Mouse (Mus musculus): ENCODE measurements around the gene Gnpnat1. TPM values are rescaled to one million over a fixed set of nuclear protein-coding genes. Genes with fewer than 3 reads are reported as not detected.
A peak's percentile ranks its signal among the peaks of the same experiment; 100 is the strongest.

The Gnpnat1 gene
- polyA plus RNA-seq, 1 experiment from 2014 or later, result 53.5 TPM

GRCm38 (mm10) chr14:45329018-45329588 is 75.6 kb downstream of the Gnpnat1 start:
- Histone ChIP-seq H3K9ac (no peak overlapping the region), H3K27ac (no peak overlapping the region), H3K9me3 (no peaks in the 10 kb centered on the region), H3K36me3 (peaks cover 24% of the 10 kb centered on the region), H3K4me1 (peaks cover 9% of the 10 kb centered on the region), H3K4me3 (peak overlapping the region; percentile 79), H3K27me3 (no peaks in the 10 kb centered on the region), H3K4me2 (replicated peaks) (peak overlapping the region; percentile 57)
- no peak; the same call in 1 of the 2 replicates for ATAC-seq (ENCODE audit: low FRiP score, low read depth)
- 16% methylated on average over 8 of the region's 8 CpGs for WGBS

- no peak for ATAC-seq (ENCODE audit: low FRiP score, low read depth)
- Histone ChIP-seq H3K27ac (no peak overlapping the region), H3K4me2 (replicated peaks) (no peak overlapping the region), H3K9ac (no peak overlapping the region), H3K4me3 (no peak overlapping the region), H3K27me3 (no peaks in the 10 kb centered on the region), H3K9me3 (no peaks in the 10 kb centered on the region), H3K4me1 (peaks cover 9% of the 10 kb centered on the region), H3K36me3 (peaks cover 17% of the 10 kb centered on the region)
- 87% methylated on average over 4 of the region's 4 CpGs for WGBS
Observed at GRCm38 (mm10) chr14:45328072-45328713, 76.5 kb downstream of the Gnpnat1 start.

Small RNA genes lying within 50 kb of the gene (microRNA-seq; reads per million reads assigned to microRNA genes)
- not detected for gene Gm25353

Other genes with a start within 250 kb of the Gnpnat1 start
- gene Gpr137c, start 185.2 kb downstream of the Gnpnat1 start, polyA plus RNA-seq (2015; fragmentation: Nextera tagmentation; extraction: Ambion mirVana), result 3.8 and 4.0 TPM in 2 replicates
- gene Txndc16, start 184.6 kb downstream of the Gnpnat1 start, polyA plus RNA-seq (2015; fragmentation: Nextera tagmentation; extraction: Ambion mirVana), result 18.0 and 18.9 TPM in 2 replicates
- 30.2 and 32.7 TPM in 2 replicates for gene Ero1l, start 86.1 kb downstream of the Gnpnat1 start, polyA plus RNA-seq (2015; fragmentation: Nextera tagmentation; extraction: Ambion mirVana)
- gene Psmc6, start 75.1 kb downstream of the Gnpnat1 start, polyA plus RNA-seq (2015; fragmentation: Nextera tagmentation; extraction: Ambion mirVana), result 168 and 175 TPM in 2 replicates
- gene Styx, start 53.8 kb downstream of the Gnpnat1 start, polyA plus RNA-seq (2015; fragmentation: Nextera tagmentation; extraction: Ambion mirVana), result 79.4 and 81.0 TPM in 2 replicates
- 138 and 147 TPM in 2 replicates for gene Fermt2, start 125.2 kb upstream of the Gnpnat1 start, polyA plus RNA-seq (2015; fragmentation: Nextera tagmentation; extraction: Ambion mirVana)

All from limb, embryonic 13.5 days (tissue).